Mouse (Mus musculus): ENCODE data around the gene Cd8b1.

The Cd8b1 gene

DNA sequence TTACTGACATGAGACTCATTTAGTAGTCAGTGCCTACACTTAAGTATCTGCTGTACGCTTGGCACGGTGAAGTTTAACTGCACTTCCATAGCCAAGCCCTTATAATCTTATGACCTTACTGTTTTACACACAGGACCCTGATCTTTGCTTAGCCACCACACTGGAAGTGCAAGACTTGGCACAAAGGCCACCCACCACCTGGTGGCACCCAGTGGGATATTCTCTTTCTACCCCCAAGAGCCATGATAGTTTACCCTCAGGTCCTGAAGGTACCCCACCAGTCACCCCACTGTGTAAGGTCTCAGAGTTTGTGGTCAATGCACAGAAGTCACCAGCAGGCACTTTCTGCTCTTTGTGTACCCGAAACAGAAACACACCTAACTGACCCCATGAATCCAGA, 28.6 kb downstream of the Cd8b1 start:
- no peak for DNase-seq (ENCODE audit: low spot score)

DNA sequence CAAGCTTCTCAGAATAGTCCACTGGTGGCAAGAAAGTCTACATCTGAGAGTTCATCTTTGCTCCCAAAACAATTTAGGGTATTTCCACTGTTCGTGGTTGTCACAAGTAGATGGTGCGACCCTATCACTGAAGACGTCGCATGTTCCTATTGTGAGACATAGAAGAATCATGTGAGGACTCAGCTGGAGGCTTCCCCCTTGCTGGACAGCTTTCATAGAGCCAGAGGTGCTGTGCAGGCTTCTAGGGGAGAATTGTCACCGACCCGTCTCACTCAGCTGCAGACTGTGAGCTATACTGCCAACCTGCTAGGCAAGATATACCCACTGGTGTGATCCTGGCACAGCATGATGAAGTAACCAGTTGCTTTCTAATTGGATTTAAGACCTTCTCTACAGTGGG, 29.6 kb downstream of the Cd8b1 start:
- DNase-seq (ENCODE audit: low spot score), result no peak

DNA sequence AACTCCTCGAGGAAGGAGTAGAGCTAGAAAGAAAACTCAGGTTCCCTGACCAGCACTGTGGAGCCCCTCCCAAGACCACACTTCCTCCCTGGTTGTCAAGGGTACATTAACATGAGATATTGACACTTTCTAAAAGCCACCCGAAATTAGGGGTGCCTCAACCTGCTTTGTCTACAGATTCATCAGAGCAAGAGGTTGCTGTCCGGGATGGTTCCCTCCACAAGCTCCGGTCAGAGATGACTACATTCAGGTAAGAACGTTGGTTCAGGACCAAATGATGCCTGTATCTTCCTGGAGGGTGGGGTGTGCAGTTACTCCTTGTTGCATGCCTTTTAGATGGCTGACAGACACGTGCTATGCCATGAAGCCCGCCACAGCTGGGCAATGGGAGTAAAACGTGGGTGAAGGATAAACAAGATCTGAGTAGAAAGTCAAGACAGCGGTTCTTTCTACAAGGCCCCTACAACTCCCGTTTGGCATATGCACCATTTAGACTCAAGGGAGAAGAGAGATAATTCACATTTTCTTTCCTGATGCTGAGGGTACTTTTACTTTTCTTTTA, 30.4 kb downstream of the Cd8b1 start:
- DNase-seq (ENCODE audit: low spot score), result no peak

DNA sequence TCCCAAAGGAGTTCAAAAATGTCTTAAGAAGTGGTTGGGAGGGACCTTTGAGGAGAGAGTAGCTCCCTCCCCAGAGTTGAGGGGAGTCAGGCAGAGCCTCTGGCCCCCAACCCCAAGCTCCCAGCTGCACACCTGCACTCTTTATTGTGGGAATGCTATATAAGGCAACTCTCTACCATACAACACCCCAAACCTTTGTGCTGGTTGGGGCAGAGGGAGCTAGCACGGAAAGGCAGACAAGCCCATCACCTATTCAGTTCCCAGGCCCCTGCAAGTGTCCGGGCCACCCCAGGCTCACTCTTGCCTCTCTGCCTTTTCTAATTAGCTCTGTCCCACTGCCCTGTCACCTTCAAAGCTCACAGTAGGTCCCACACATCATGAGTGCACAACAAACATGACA, 31.1 kb downstream of the Cd8b1 start:
- DNase-seq (ENCODE audit: low spot score), result no peak

DNA sequence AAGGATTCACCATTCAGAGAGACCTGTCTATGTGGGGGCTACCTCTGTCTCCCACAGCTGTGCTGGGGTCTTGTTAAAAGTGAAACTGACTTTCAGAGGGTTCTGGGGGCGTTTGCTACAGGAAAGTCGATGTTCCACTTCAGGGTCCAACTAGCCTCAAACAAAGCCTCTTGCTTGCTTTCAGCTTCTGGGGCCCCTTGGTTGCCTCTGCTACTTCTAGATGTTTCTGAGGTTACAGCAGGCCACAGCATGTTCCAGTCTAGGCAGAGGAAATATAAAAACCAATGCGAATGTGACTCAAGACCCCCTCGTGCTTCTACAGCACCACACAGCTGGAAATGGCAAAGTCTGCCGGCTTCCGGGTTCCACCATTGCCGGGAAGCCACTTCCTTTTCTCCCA, 34.9 kb downstream of the Cd8b1 start:
- DNase-seq (ENCODE audit: low spot score), result no peak

DNA sequence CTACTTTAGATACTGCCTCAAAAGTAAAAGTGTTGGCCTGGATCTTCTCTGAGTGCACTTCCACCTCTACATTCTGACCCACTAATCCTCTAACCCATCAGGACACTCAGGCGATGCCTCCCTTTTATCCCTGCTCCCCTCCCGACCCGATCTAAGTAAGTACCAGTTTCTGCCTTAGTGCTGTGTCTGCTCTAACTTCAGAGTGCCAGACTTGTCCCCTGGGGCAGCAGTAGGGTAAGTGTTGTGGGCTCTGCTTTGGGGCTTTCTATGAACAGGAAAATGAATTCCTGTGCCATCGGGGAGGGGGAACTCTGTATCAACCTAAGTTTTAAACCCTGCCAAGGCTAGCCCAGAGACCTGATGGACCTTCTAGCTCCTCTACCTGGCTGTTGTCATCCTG, 37.6 kb downstream of the Cd8b1 start:
- DNase-seq (ENCODE audit: low spot score), result no peak

DNA sequence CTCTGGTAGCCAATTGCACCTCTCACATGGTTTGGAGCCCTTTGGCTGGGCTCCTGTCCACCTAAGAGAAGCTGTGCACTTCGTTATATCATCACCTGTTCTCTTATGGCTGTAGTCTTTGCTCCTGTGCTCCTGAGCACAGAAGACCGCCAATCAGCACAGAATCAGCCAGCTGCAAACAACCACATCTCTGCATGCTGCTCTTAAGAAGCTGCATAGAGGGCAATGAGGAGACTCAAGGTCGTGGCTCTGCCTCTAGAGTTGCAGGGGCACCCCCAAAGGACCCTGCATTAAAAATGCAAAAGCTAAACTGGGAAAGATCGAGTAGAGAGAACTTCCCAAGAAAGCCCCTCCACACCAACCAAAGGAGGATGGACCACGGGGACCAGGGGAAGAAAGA, 38.2 kb downstream of the Cd8b1 start:
- no peak for DNase-seq (ENCODE audit: low spot score)

DNA sequence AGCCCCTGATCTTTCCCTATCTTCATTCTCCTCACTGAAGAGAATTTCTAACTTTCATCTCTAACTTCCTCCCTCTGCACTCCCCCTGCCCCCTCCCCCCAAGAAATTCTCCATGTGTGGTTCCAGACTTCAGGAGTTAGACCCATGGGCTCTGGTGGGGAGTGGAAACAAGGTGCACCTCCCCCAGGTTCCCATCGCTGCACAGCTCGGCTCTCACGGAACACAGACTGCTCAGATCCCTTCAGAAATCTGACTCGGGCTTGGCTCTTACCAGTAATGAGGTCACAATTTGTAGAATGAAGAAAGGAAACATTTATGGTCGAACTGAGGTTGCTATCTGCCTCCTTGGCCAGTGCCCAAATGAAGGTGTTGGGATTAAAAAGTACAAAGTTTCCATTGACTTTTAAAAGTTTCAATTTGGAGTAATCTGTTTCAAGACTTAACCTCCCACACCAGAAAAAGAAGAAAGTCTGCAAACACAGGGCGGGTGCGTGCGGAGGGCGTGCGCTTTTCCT, 38.6 kb downstream of the Cd8b1 start:
- DNase-seq (ENCODE audit: low spot score), result no peak

DNA sequence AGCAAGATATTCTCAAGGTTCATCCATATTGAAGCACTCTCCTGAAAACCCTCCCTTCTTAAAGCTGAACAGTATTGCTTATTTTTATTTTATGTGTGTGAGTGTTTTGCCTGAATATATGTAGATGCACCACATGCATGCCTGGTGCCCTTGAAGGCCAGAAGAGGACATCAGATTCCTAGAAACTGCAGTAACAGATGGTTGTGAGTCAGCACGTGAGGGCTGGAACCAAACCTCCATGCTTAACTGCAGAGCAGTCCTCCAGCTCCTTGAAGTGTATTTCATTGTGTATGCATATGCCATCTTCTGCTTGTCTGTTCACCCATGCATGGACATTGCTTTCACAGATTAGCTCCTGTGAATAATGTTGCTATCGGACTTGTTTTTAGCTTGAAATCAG, 41.4 kb downstream of the Cd8b1 start:
- no peak for DNase-seq (ENCODE audit: low spot score)

DNA sequence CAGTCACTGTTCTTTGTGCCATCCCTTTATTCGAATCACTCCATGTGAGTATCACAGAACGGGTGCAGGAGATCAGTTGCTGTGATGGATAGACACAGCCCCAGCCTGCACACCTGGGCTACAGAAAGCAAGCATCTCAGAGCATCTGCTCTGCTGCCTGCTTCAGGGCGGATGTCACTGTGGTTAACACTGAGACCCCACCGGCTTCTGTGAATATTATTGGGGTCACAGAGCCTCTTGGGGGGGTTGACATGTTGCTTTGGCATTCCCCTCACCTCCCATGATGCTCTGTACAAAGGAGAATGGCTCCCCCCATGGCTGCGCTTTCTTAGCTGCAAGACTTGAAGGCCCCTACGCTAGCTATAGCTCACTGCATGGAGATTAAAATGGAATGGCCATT, 46.8 kb downstream of the Cd8b1 start:
- DNase-seq (ENCODE audit: low spot score), result no peak

DNA sequence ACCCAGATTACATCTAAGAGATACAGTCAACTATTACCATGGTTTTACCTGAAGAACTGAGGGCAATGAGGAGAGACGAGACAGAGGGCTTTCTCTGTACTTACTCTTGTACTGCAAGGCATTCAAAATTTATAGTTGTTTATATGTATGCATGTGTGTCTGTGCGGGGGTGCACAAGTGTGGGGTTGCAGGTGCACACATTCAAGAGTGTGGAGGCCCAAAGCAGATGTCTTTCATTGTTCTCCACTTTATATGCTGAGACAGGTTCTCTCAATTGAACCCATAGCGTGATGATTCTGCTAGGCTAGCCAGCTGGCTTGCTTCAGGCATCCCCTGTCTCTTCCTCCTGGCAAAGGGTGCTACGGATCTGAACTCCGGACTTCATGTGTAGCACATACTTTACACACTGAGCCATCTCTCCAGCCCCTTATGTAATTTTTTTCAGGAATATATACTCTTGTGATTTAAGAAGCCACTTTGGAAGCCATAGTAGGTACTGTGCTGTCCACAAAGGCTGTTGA, 48.6 kb downstream of the Cd8b1 start:
- DNase-seq (ENCODE audit: low spot score), result no peak

DNA sequence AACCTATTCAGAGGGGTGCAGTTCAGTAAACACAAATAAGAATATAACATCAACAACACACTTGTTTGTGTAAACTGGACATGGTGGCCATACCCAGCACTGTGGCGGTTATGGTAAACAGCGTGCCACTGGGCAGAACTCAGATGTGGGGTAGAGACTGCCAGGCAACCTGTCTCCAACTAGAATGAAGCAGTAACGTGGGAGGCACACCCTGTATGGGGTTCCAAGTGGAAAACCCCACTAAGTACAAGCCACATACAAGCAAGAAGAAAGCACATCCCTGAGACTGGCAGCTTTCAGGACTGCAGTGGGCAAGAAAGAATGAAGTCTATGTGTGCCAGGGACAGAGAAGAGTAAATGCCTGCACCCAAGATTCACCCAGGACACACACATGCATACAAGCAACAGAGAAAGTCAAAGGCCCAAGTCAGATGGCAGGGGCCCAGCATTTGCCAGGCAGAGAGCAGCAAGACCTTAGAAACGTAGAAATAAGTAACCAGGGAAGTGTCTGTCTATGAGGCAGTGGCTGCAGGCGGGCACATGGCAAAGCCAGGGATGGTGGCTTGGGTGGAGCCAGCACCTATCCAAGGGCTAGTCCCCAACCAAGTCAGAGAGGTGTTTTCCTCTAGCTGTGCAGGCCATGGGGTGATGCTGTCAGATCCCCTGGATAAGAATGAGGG, 49.6 kb downstream of the Cd8b1 start:
- DNase-seq (ENCODE audit: low spot score), result no peak

DNA sequence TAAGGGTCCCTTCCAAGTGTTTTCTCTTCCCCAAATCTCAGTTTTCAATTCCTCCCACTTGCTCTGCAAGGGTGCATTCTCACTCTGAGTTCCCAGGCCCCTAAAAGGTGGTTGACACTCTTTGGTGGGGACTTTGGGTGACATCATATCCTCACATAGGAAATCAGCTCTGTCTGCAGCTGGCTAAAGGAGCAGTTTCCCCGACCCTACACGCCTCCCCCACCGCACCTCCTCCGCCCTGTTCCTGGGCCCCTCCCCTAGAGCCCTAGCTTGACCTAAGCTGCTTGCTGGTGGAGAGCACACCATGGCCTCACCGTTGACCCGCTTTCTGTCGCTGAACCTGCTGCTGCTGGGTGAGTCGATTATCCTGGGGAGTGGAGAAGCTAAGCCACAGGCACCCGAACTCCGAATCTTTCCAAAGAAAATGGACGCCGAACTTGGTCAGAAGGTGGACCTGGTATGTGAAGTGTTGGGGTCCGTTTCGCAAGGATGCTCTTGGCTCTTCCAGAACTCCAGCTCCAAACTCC, 50.7 kb downstream of the Cd8b1 start, which contains the start of gene Cd8a:
Cd8a (plus strand) TSS at position 179 of the 527 bp plus-strand sequence.
- no peak for DNase-seq (ENCODE audit: low spot score)

DNA sequence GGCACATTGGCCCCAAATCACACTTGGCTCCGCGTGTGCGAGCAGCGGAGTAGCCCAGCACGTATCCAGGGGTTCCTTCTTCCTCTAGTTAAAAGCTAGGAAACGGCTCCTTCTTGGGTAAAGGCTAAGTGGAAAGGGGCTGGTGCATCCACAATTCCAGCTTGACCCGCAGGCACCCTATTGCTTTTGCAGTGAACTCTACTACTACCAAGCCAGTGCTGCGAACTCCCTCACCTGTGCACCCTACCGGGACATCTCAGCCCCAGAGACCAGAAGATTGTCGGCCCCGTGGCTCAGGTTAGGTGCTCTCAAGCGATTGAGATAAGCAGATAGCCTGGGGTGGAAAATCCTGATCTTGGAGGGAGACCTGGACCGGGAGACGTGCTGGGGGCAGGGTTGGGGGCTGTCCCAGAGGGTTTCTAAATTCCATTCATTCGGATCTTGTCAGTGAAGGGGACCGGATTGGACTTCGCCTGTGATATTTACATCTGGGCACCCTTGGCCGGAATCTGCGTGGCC, 51.8 kb downstream of the Cd8b1 start:
- no peak for DNase-seq (ENCODE audit: low spot score)

DNA sequence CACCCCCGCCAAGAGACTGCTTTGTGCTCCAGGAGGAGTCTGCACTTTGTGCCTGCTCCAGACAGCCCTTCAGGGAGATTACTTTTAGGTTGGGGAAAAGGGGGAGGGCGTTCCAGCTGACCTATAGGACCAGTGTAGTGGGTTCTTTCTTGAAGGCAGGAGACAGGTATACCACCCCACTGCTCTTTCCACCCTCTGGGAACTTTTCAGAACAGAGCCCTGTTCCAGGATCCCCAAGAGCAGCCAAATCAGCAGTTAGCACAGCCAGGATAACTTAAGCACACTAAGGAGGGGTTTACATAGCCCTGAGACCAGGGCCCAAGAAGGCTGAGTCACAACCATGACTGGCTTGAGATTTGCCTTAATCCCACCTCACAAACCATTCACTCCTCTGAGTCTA, 52.3 kb downstream of the Cd8b1 start:
- DNase-seq (ENCODE audit: low spot score), result no peak

DNA sequence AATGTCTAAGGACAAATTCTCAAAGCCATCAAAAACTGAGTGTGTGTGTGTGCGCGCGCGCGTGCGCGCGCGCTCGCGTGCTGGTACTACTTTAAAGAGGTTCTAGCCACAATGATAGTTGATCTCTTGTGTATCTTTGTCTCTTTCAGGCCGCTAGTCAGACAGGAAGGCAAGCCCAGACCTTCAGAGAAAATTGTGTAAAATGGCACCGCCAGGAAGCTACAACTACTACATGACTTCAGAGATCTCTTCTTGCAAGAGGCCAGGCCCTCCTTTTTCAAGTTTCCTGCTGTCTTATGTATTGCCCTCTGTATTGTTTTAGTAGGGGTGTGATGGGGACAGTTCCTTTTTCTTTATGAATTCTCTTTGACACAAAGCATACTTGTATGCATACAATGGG, 54.1 kb downstream of the Cd8b1 start:
- DNase-seq (ENCODE audit: low spot score), result no peak

DNA sequence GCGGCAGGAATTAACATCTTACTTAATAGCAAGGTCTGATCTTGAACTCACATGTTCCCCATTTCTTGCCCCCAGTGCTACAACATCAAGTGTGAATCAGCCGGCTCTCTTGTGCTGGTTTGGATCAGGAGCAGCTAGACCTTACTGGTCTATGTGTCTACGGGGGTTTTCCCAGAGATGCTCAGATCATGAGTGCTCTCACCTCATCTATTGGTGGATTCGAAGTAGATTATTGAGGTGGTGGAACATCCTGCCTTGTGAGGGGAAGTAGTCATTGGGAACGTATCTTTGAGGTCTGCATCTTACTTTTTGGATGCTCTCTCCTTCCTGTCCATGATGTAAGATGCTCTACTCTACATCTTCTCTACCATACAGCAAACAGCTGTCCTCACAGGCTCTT, 59.1 kb downstream of the Cd8b1 start:
- no peak for DNase-seq (ENCODE audit: low spot score)

All from urinary bladder, postnatal 25 days (tissue).